Mouse (Mus musculus): ENCODE results near the gene Btbd3.

- TF ChIP-seq POLR2A (IDR thresholded peaks at IDR 0.05; ENCODE audit: control insufficient read depth, extremely low read depth, insufficient read depth, low read length, poor library complexity): no peak
- TF ChIP-seq CTCF (IDR thresholded peaks at IDR 0.05; ENCODE audit: borderline replicate concordance, control insufficient read depth, extremely low read depth, insufficient read depth, low read length, poor library complexity): no peak
Measured at GRCm38 (mm10) chr2:138273404-138274073, 17.2 kb downstream of the Btbd3 start.
